Mouse (Mus musculus) liver, embryonic 12.5 days (tissue): Measurements from ENCODE around the gene Scaf1. TPM values are rescaled to one million over a fixed set of nuclear protein-coding genes. Genes with fewer than 3 reads are reported as not detected.

Source experiments
- ATAC-seq: fragments of 200-750 bp; cut with Nextera tagmentation; 2 replicates; pipeline ENCODE4 v1.8.0; 2017; ENCODE audit warnings: moderate number of reproducible peaks, mild to moderate bottlenecking, moderate library complexity
- H3K27ac ChIP-seq: fragments of 300-500 bp; sonication (generic); 2 replicates; pipeline ENCODE4 v1.5.1; 2016; ENCODE audit warnings: mild to moderate bottlenecking
- H3K27me3 ChIP-seq: fragments of 300-500 bp; sonication (generic); replicated peaks from 2 replicates; pipeline ENCODE4 v1.6.1; 2016; ENCODE audit warnings: mild to moderate bottlenecking, moderate library complexity
- H3K36me3 ChIP-seq: fragments of 300-500 bp; sonication (generic); 2 replicates; pipeline ENCODE4 v1.6.1; 2016; ENCODE audit warnings: mild to moderate bottlenecking, moderate library complexity
- H3K4me1 ChIP-seq: fragments of 300-500 bp; sonication (generic); 2 replicates; pipeline ENCODE4 v1.6.1; 2016
- H3K4me2 ChIP-seq: fragments of 300-500 bp; sonication (generic); 2 replicates; pipeline ENCODE4 v1.6.1; 2016; ENCODE audit warnings: mild to moderate bottlenecking, moderate library complexity
- H3K4me3 ChIP-seq: fragments of 300-500 bp; sonication (generic); 2 replicates; pipeline ENCODE4 v1.5.1; 2016; ENCODE audit warnings: mild to moderate bottlenecking, moderate library complexity
- H3K9ac ChIP-seq: fragments of 300-500 bp; sonication (generic); 2 replicates; pipeline ENCODE4 v1.6.1; 2016; ENCODE audit warnings: mild to moderate bottlenecking, moderate library complexity
- H3K9me3 ChIP-seq: fragments of 300-500 bp; sonication (generic); replicated peaks from 2 replicates; pipeline ENCODE4 v1.6.1; 2016; ENCODE audit warnings: mild to moderate bottlenecking, moderate library complexity
- WGBS: fragments of 180-500 bp; shearing (Covaris S2); methylation state at CpG from one replicate; pipeline ENCODE4 v1.1.7; 2016; ENCODE audit not compliant: insufficient replicate concordance; 5-methylcytosine and 5-hydroxymethylcytosine counted together
- polyA plus RNA-seq: library from polyadenylated mRNA; unstranded; fragments of >200 nt; fragmentation: Nextera tagmentation; extraction: Ambion mirVana; gene quantifications from 2 replicates; pipeline ENCODE4 v1.2.1, GENCODE M21; 2016

Gene Scaf1
- polyA plus RNA-seq, 1 experiment from 2014 or later = 19.0 TPM

- no peaks in the 10 kb centered on the region for H3K9me3 ChIP-seq
- H3K36me3 ChIP-seq = peaks cover 99% of the 10 kb centered on the region
- no peaks in the 10 kb centered on the region for H3K4me1 ChIP-seq
- no peak overlapping the region for H3K4me3 ChIP-seq
- no peak overlapping the region for H3K27ac ChIP-seq
- WGBS = 46% methylated on average over 7 of the region's 7 CpGs
- H3K4me2 ChIP-seq = no peak overlapping the region
- H3K9ac ChIP-seq = no peak overlapping the region
- H3K27me3 ChIP-seq = no peaks in the 10 kb centered on the region
- peak; percentile 53; the same call in 1 of the 2 replicates for ATAC-seq
Observed at GRCm38 (mm10) chr7:45037720-45038361, 21.7 kb upstream of the Scaf1 start.

GRCm38 (mm10) chr7:45036702-45037101 lies 20.5 kb upstream of the Scaf1 start:
- no peak overlapping the region for H3K27ac ChIP-seq
- H3K36me3 ChIP-seq = peaks cover 99% of the 10 kb centered on the region
- H3K4me1 ChIP-seq = no peaks in the 10 kb centered on the region
- H3K9ac ChIP-seq = no peak overlapping the region
- no peaks in the 10 kb centered on the region for H3K27me3 ChIP-seq
- H3K4me2 ChIP-seq = no peak overlapping the region
- 80% methylated on average over 11 of the region's 11 CpGs for WGBS
- ATAC-seq = no peak
- no peaks in the 10 kb centered on the region for H3K9me3 ChIP-seq
- no peak overlapping the region for H3K4me3 ChIP-seq

DNA sequence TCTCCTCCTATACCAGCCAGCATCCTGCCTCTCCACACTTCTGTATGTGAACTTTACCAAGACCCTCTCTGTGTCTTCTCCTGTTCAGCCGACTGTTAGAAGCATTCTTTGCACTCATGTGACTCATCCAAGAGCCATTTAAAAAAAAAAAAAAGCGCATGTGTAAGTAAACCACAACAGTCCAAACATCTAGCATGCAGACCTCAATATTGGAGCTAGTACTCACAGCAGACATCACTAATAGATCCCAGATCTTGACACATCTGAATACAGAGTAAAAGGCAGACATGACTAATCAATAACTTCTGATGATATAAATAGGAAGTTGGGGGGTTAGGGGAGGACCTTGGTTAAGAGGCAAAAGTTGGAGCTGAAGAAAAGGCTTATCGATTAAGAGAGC lies 19.5 kb upstream of the Scaf1 start:
- no peaks in the 10 kb centered on the region for H3K9me3 ChIP-seq
- peaks cover 99% of the 10 kb centered on the region for H3K36me3 ChIP-seq
- H3K9ac ChIP-seq = no peak overlapping the region
- H3K27me3 ChIP-seq = no peaks in the 10 kb centered on the region
- no peak overlapping the region for H3K4me2 ChIP-seq
- no peak overlapping the region for H3K4me3 ChIP-seq
- no peak for ATAC-seq
- no peak overlapping the region for H3K27ac ChIP-seq
- 77% methylated on average over 3 of the region's 3 CpGs for WGBS
- H3K4me1 ChIP-seq = no peaks in the 10 kb centered on the region

GRCm38 (mm10) chr7:45033722-45034359 lies 17.7 kb upstream of the Scaf1 start:
- H3K4me2 ChIP-seq = no peak overlapping the region
- no peak overlapping the region for H3K4me3 ChIP-seq
- no peak overlapping the region for H3K27ac ChIP-seq
- H3K4me1 ChIP-seq = no peaks in the 10 kb centered on the region
- peaks cover 99% of the 10 kb centered on the region for H3K36me3 ChIP-seq
- no peaks in the 10 kb centered on the region for H3K27me3 ChIP-seq
- no peak for ATAC-seq
- WGBS = 87% methylated on average over 19 of the region's 19 CpGs
- H3K9ac ChIP-seq = no peak overlapping the region
- H3K9me3 ChIP-seq = no peaks in the 10 kb centered on the region

- 91% methylated on average over 8 of the region's 8 CpGs for WGBS
- Histone ChIP-seq H3K36me3 (peaks cover 91% of the 10 kb centered on the region), H3K4me2 (no peak overlapping the region), H3K27me3 (no peaks in the 10 kb centered on the region), H3K4me3 (no peak overlapping the region), H3K9me3 (no peaks in the 10 kb centered on the region), H3K4me1 (no peaks in the 10 kb centered on the region; the same call in 1 of the 2 replicates), H3K9ac (no peak overlapping the region), H3K27ac (no peak overlapping the region)
- no peak for ATAC-seq
Observed at GRCm38 (mm10) chr7:45030857-45031256, 14.7 kb upstream of the Scaf1 start.

DNA sequence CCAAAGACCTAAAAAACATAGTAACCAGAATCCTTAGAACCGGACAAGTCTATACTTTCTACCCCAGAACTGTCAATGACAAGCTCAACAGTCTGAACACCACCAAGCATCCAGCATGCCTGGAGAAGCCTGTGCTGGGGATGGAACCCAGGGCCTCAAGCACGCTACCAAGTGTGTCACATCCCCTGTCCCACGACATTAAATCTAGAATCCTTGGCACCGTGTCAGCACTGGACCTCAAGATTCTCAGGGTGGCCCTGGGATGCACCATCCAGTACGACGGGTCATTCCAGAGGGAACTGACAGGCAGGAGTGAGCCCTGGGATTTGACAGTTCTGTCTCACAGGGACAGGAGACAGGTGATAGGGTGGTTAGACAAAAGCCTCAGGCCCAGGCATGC lies 13.8 kb upstream of the Scaf1 start:
- no peaks in the 10 kb centered on the region for H3K9me3 ChIP-seq
- H3K4me3 ChIP-seq = no peak overlapping the region
- H3K27ac ChIP-seq = no peak overlapping the region
- 82% methylated on average over 6 of the region's 6 CpGs for WGBS
- ATAC-seq = no peak
- no peaks in the 10 kb centered on the region for H3K27me3 ChIP-seq
- no peak overlapping the region for H3K4me2 ChIP-seq
- no peak overlapping the region for H3K9ac ChIP-seq
- no peaks in the 10 kb centered on the region; the same call in 1 of the 2 replicates for H3K4me1 ChIP-seq
- peaks cover 82% of the 10 kb centered on the region for H3K36me3 ChIP-seq

- ATAC-seq = no peak
- Histone ChIP-seq H3K4me2 (no peak overlapping the region), H3K9me3 (no peaks in the 10 kb centered on the region), H3K27ac (no peak overlapping the region), H3K4me3 (no peak overlapping the region), H3K27me3 (no peaks in the 10 kb centered on the region), H3K4me1 (no peaks in the 10 kb centered on the region; the same call in 1 of the 2 replicates), H3K9ac (no peak overlapping the region), H3K36me3 (peaks cover 66% of the 10 kb centered on the region)
- WGBS = 78% methylated on average over 11 of the region's 11 CpGs
Observed at GRCm38 (mm10) chr7:45028351-45028750, 12.2 kb upstream of the Scaf1 start.

GRCm38 (mm10) chr7:45027761-45028160 lies 11.6 kb upstream of the Scaf1 start:
- Histone ChIP-seq H3K4me1 (no peaks in the 10 kb centered on the region; the same call in 1 of the 2 replicates), H3K4me3 (no peak overlapping the region), H3K27ac (no peak overlapping the region), H3K27me3 (no peaks in the 10 kb centered on the region), H3K9ac (no peak overlapping the region), H3K36me3 (peaks cover 60% of the 10 kb centered on the region), H3K4me2 (no peak overlapping the region), H3K9me3 (no peaks in the 10 kb centered on the region)
- WGBS = 76% methylated on average over 9 of the region's 9 CpGs
- ATAC-seq = no peak

DNA sequence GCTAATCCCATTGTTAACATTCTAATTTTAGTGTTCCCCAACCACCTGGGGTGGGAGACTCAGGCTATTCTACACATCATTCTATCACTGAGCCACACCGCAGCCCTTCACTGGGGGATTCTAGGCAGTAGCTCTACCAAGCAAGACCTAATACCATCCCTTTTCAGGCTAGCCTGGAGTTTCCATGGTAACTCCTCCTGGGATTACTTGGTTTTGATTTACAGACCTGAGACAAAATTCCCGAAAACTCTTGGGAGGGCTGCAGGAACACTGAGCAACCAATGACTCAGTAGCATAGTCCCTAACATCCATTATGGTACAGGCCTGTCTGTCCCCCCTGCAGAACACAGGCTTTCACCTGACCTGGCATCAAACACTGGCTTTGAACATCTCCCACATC lies 10.1 kb upstream of the Scaf1 start:
- no peak overlapping the region for H3K27ac ChIP-seq
- no peak overlapping the region for H3K9ac ChIP-seq
- peaks cover 2% of the 10 kb centered on the region for H3K27me3 ChIP-seq
- peaks cover 45% of the 10 kb centered on the region for H3K36me3 ChIP-seq
- H3K4me3 ChIP-seq = no peak overlapping the region
- 70% methylated on average over 2 of the region's 2 CpGs for WGBS
- no peak for ATAC-seq
- H3K4me2 ChIP-seq = no peak overlapping the region
- H3K9me3 ChIP-seq = no peaks in the 10 kb centered on the region
- H3K4me1 ChIP-seq = no peaks in the 10 kb centered on the region; the same call in 1 of the 2 replicates

- no peak overlapping the region for H3K4me3 ChIP-seq
- H3K9ac ChIP-seq = no peak overlapping the region
- H3K36me3 ChIP-seq = peaks cover 39% of the 10 kb centered on the region
- H3K9me3 ChIP-seq = no peaks in the 10 kb centered on the region
- H3K27me3 ChIP-seq = peaks cover 7% of the 10 kb centered on the region
- no peak overlapping the region for H3K4me2 ChIP-seq
- 62% methylated on average over 8 of the region's 8 CpGs for WGBS
- no peak overlapping the region for H3K27ac ChIP-seq
- no peaks in the 10 kb centered on the region; the same call in 1 of the 2 replicates for H3K4me1 ChIP-seq
- ATAC-seq = no peak
Observed at GRCm38 (mm10) chr7:45025601-45026220, 9.5 kb upstream of the Scaf1 start.

GRCm38 (mm10) chr7:45024281-45025248 lies 8.4 kb upstream of the Scaf1 start:
- 68% methylated on average over 15 of the region's 15 CpGs for WGBS

More at GRCm38 (mm10) chr7:45024281-45025248, 8.4 kb upstream of the Scaf1 start:
- Histone ChIP-seq H3K27ac (no peak overlapping the region), H3K27me3 (peaks cover 18% of the 10 kb centered on the region), H3K9me3 (no peaks in the 10 kb centered on the region), H3K4me2 (no peak overlapping the region), H3K9ac (no peak overlapping the region), H3K36me3 (peaks cover 28% of the 10 kb centered on the region), H3K4me1 (no peaks in the 10 kb centered on the region; the same call in 1 of the 2 replicates), H3K4me3 (no peak overlapping the region)
- no peak for ATAC-seq
